Mouse (Mus musculus) limb, embryonic 15.5 days (tissue): ENCODE data around the gene Trappc3l. TPM values are rescaled to one million over a fixed set of nuclear protein-coding genes. Genes with fewer than 3 reads are reported as not detected.

Experiments used
- ATAC-seq: fragments of 200-750 bp; cut with Nextera tagmentation; 2 replicates; pipeline ENCODE4 v1.8.0; 2017; ENCODE audit warnings: low read depth, moderate TSS enrichment; ENCODE audit not compliant: insufficient number of reproducible peaks, low FRiP score, low TSS enrichment
- H3K27ac ChIP-seq: fragments of 300-500 bp; sonication (generic); 2 replicates; pipeline ENCODE4 v1.5.1; 2015; ENCODE audit warnings: moderate library complexity, mild to moderate bottlenecking, inconsistent platforms
- H3K27me3 ChIP-seq: fragments of 300-500 bp; sonication (generic); 2 replicates; pipeline ENCODE4 v1.6.1; 2015; ENCODE audit warnings: inconsistent platforms
- H3K36me3 ChIP-seq: fragments of 300-500 bp; sonication (generic); 2 replicates; pipeline ENCODE4 v1.6.1; 2015; ENCODE audit warnings: inconsistent platforms
- H3K4me1 ChIP-seq: fragments of 300-500 bp; sonication (generic); 2 replicates; pipeline ENCODE4 v1.6.1; 2015; ENCODE audit warnings: inconsistent platforms
- H3K4me2 ChIP-seq: fragments of 300-500 bp; sonication (generic); 2 replicates; pipeline ENCODE4 v1.6.1; 2015; ENCODE audit warnings: mild to moderate bottlenecking, inconsistent platforms
- H3K4me3 ChIP-seq: fragments of 300-500 bp; sonication (generic); 2 replicates; pipeline ENCODE4 v1.5.1; 2015; ENCODE audit warnings: mild to moderate bottlenecking, inconsistent platforms
- H3K9ac ChIP-seq: fragments of 300-500 bp; sonication (generic); 2 replicates; pipeline ENCODE4 v1.6.1; 2015; ENCODE audit warnings: inconsistent platforms
- H3K9me3 ChIP-seq: fragments of 300-500 bp; sonication (generic); 2 replicates; pipeline ENCODE4 v1.6.1; 2016; ENCODE audit warnings: inconsistent platforms
- WGBS: fragments of 180-500 bp; shearing (Covaris S2); methylation state at CpG from one replicate; pipeline ENCODE4 v1.1.7; 2015; 5-methylcytosine and 5-hydroxymethylcytosine counted together
- polyA plus RNA-seq: library from polyadenylated mRNA; unstranded; fragments of >200 nt; fragmentation: Nextera tagmentation; extraction: Ambion mirVana; gene quantifications from 2 replicates; pipeline ENCODE4 v1.2.1, GENCODE M21; 2015

Trappc3l gene
- polyA plus RNA-seq, 1 experiment from 2014 or later, result not detected

DNA sequence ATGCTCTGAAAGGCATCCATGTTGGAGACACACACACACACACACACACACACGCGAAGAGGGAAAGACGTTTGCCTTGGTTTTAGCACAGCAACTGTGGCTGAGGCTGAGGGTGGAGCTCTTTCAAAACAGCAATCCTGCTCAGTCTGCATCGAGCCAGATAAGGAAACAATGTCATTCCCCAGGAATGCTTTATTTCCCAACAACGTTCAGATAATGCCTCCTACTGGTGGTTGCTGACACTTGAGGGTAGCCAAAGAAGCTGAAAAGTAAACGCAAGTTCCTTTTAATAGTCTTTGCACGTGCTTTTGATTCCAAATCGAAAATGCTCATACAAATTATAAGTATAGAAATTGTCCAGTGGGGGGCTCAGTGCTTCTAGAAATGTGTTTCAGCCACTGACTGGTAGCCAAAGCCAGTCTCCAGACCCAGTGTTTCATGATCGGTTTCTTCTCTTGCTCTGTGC, 59.1 kb downstream of the Trappc3l start, which contains the start of gene Calhm5:
TSS of gene Calhm5 (minus strand) at position 102 of the 466 bp plus-strand sequence.
- H3K4me1 ChIP-seq, result no peaks in the 10 kb centered on the region
- H3K36me3 ChIP-seq, result no peaks in the 10 kb centered on the region
- H3K9me3 ChIP-seq, result no peaks in the 10 kb centered on the region
- 11% methylated on average over 9 of the region's 9 CpGs for WGBS
- H3K4me2 ChIP-seq, result peak within 1 kb of the TSS; percentile 27
- no peak for ATAC-seq
- H3K27ac ChIP-seq, result no peak within 1 kb of the TSS
- peak within 1 kb of the TSS; percentile 25 for H3K4me3 ChIP-seq
- H3K27me3 ChIP-seq, result no peaks in the 10 kb centered on the region
- H3K9ac ChIP-seq, result no peak within 1 kb of the TSS

DNA sequence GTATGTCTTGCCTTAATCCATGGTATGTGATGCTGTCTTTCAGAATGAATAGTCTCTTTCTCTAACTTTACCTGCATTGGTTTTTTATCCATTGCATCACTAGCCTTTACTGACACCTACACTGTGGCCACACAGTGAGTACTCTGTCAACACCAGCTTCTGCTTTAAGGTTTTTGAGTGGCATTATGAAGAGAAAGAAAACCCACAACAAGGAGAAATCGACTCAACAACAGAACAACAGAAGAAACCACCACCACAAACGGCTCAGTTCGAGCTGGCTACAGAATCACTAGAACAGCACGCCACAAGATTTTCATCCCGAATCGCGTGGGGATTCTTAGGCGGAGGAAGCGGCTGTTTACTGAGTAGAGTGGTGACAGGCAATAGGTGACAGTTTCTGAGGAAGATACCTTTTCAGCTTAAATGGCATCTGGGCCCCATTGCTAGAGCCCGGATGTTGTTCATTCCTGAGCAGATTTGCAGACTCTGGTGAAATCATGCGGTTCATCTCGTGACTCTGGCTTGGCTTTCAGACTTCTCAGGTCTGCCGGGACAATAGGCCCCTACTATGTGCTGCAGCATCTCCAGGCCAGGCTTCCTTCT, 73.6 kb downstream of the Trappc3l start:
- whole genome bisulfite sequencing, result 85% methylated on average over 13 of the region's 13 CpGs
- H3K36me3 ChIP-seq, result no peaks in the 10 kb centered on the region
- ATAC-seq, result no peak

GRCm38 (mm10) chr10:34111964-34112738, 74.8 kb downstream of the Trappc3l start:
- no peak for ATAC-seq
- H3K4me1 ChIP-seq, result no peaks in the 10 kb centered on the region
- no peak overlapping the region for H3K4me3 ChIP-seq
- no peak overlapping the region for H3K4me2 ChIP-seq
- peak overlapping the region; percentile 48 for H3K27ac ChIP-seq
- no peaks in the 10 kb centered on the region for H3K27me3 ChIP-seq
- H3K9ac ChIP-seq, result no peak overlapping the region
- H3K36me3 ChIP-seq, result no peaks in the 10 kb centered on the region
- no peaks in the 10 kb centered on the region for H3K9me3 ChIP-seq
- 50% methylated on average over 4 of the region's 4 CpGs for WGBS

More for the DNA sequence above, 73.6 kb downstream of the Trappc3l start:
- H3K4me3 ChIP-seq, result no peak overlapping the region
- no peak overlapping the region for H3K4me2 ChIP-seq
- no peaks in the 10 kb centered on the region for H3K27me3 ChIP-seq
- H3K4me1 ChIP-seq, result no peaks in the 10 kb centered on the region
- no peak overlapping the region for H3K27ac ChIP-seq
- no peaks in the 10 kb centered on the region for H3K9me3 ChIP-seq
- H3K9ac ChIP-seq, result no peak overlapping the region

GRCm38 (mm10) chr10:34117131-34117530, 79.7 kb downstream of the Trappc3l start:
- H3K4me1 ChIP-seq, result no peaks in the 10 kb centered on the region
- H3K27ac ChIP-seq, result no peak overlapping the region
- H3K4me3 ChIP-seq, result no peak overlapping the region
- no peaks in the 10 kb centered on the region for H3K27me3 ChIP-seq
- no peaks in the 10 kb centered on the region for H3K9me3 ChIP-seq
- no peaks in the 10 kb centered on the region for H3K36me3 ChIP-seq
- WGBS, result 40% methylated on average over 3 of the region's 3 CpGs
- H3K9ac ChIP-seq, result no peak overlapping the region
- H3K4me2 ChIP-seq, result no peak overlapping the region
- ATAC-seq, result no peak

DNA sequence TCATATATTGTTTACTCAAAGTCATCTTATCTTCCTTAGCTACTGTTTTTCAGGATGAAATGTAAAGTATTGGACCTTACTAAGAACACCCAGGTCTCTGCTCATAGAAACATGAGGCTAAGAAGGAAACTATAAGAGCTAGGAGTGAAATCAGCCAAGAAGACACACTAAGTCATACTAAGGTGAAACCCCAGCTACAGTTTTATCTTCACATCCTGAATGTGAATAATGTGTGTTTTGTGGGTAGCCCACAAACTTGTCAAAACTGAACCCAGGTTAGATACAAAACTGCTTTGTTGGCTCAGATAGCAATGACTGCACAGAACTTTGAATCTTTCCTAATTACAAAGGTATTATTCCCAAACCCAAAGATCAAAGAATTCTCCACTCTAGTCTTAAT, 80.4 kb downstream of the Trappc3l start:
- no peak for ATAC-seq
- H3K4me3 ChIP-seq, result no peak overlapping the region
- no peaks in the 10 kb centered on the region for H3K27me3 ChIP-seq
- no peak overlapping the region for H3K9ac ChIP-seq
- no peaks in the 10 kb centered on the region for H3K9me3 ChIP-seq
- H3K27ac ChIP-seq, result no peak overlapping the region
- H3K4me1 ChIP-seq, result no peaks in the 10 kb centered on the region
- H3K36me3 ChIP-seq, result no peaks in the 10 kb centered on the region
- H3K4me2 ChIP-seq, result no peak overlapping the region

- Histone ChIP-seq H3K27ac (no peak overlapping the region), H3K4me3 (no peak overlapping the region), H3K36me3 (no peaks in the 10 kb centered on the region), H3K4me2 (no peak overlapping the region), H3K9me3 (no peaks in the 10 kb centered on the region), H3K27me3 (no peaks in the 10 kb centered on the region), H3K4me1 (no peaks in the 10 kb centered on the region), H3K9ac (no peak overlapping the region)
- no peak for ATAC-seq
- WGBS, result 84% methylated on average over 2 of the region's 2 CpGs
Measured at GRCm38 (mm10) chr10:34118421-34118820, 81.0 kb downstream of the Trappc3l start.

DNA sequence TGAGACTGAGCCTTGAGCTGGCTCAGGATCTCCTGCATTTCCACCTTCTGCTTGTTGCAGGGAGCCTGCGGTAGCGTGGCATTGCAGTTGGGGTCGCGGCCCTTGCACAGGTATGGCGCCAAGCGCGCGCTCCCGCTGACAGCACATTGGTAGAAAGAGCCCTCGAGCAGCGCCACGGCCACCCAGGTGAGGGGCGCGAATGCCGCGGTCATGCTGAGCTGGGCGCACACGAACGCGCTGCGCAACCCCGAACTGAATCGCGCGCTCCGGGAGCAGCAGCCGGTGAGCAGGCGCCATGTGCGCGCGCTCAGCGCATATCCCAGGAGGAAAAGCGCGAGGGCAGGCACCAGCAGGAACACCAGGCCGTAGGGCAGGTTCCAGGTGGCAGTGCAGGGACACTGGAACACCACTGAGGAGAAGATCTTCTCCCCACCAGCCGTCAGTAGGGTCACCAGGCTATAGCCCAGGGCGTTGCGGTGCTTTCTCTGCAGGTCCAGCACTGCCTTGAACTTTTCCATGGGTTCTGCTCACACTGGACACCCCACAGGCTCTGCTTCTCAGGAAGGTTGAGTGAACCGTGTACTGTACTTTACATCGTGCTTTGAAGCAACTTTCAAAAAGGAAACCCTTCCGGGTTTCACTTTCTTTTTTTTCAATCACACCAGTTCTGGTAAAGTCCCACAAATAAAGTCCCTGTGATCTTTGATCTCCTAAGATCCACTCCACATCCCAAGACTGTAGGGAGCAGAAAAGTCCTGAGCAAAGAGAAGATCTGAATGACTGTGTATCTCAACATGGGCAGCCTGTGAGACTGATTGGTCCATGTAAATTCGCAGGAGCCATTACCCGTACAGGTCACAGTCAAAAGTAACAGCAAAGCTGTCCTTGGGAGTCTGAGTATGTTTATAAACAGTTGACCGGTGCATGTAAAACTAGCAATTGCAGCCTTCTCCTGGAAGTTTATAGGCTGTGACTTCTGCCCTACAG, 90.3 kb downstream of the Trappc3l start, which contains the start of gene Calhm6:
TSS of gene Calhm6 (minus strand) at position 593 of the 987 bp plus-strand sequence.
- Histone ChIP-seq H3K9ac (peak within 1 kb of the TSS; percentile 50), H3K36me3 (no peaks in the 10 kb centered on the region), H3K4me2 (peak within 1 kb of the TSS; percentile 87), H3K27ac (no peak within 1 kb of the TSS), H3K4me3 (peak within 1 kb of the TSS; percentile 53), H3K27me3 (no peaks in the 10 kb centered on the region), H3K4me1 (peaks cover 14% of the 10 kb centered on the region; the same call in 1 of the 2 replicates), H3K9me3 (no peaks in the 10 kb centered on the region)
- 0 out of 2 replicates have a peak, but pooled peaks have one; percentile 24 for ATAC-seq
- 14% methylated on average over 44 of the region's 44 CpGs for WGBS

GRCm38 (mm10) chr10:34128391-34128790, 91.0 kb downstream of the Trappc3l start:
- Histone ChIP-seq H3K36me3 (no peaks in the 10 kb centered on the region), H3K9me3 (no peaks in the 10 kb centered on the region), H3K27ac (no peak overlapping the region), H3K4me2 (no peak overlapping the region), H3K27me3 (no peaks in the 10 kb centered on the region), H3K9ac (no peak overlapping the region), H3K4me3 (no peak overlapping the region), H3K4me1 (peaks cover 14% of the 10 kb centered on the region; the same call in 1 of the 2 replicates)
- ATAC-seq, result no peak
- 69% methylated on average over 6 of the region's 6 CpGs for WGBS

- Histone ChIP-seq H3K9me3 (no peaks in the 10 kb centered on the region), H3K4me1 (peaks cover 14% of the 10 kb centered on the region; the same call in 1 of the 2 replicates), H3K27me3 (no peaks in the 10 kb centered on the region), H3K9ac (no peak overlapping the region), H3K27ac (no peak overlapping the region), H3K4me2 (no peak overlapping the region), H3K4me3 (no peak overlapping the region), H3K36me3 (no peaks in the 10 kb centered on the region)
- WGBS, result 56% methylated on average over 2 of the region's 2 CpGs
- ATAC-seq, result no peak
Measured at GRCm38 (mm10) chr10:34131356-34131755, 94.0 kb downstream of the Trappc3l start.

GRCm38 (mm10) chr10:34136432-34136831, 99.0 kb downstream of the Trappc3l start:
- WGBS, result 27% methylated on average over 6 of the region's 6 CpGs
- no peaks in the 10 kb centered on the region for H3K9me3 ChIP-seq
- H3K27ac ChIP-seq, result no peak overlapping the region
- no peak overlapping the region for H3K4me2 ChIP-seq
- no peak overlapping the region for H3K9ac ChIP-seq
- no peaks in the 10 kb centered on the region for H3K36me3 ChIP-seq
- no peak for ATAC-seq
- no peak overlapping the region for H3K4me3 ChIP-seq
- H3K27me3 ChIP-seq, result no peaks in the 10 kb centered on the region
- no peaks in the 10 kb centered on the region for H3K4me1 ChIP-seq

DNA sequence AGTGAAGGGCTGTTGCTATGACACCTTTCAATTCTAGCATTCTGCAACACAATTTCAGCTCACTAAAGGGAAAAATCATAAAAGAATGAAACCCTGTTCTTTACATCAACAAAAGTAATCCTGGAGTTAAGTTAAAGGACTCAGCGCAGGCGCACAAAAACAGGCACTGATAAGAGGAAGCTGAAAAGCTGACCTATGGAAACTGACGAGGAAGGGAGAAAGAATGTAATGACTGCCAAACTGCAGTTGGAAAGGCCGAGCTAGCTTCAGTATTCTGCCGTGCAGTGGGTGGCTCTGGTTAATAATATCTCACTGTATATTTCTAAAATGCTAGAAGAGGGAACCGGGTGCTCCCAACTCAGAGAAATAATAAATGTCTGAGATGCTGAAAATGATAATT, 100.6 kb downstream of the Trappc3l start:
- Histone ChIP-seq H3K4me3 (no peak overlapping the region), H3K9me3 (no peaks in the 10 kb centered on the region), H3K4me1 (no peaks in the 10 kb centered on the region), H3K36me3 (no peaks in the 10 kb centered on the region), H3K9ac (no peak overlapping the region), H3K4me2 (no peak overlapping the region), H3K27me3 (no peaks in the 10 kb centered on the region), H3K27ac (no peak overlapping the region)
- ATAC-seq, result no peak
- 54% methylated on average over 6 of the region's 6 CpGs for WGBS
